ENCODE assay signal across 8 mouse cellular contexts in the genomic region with DNA sequence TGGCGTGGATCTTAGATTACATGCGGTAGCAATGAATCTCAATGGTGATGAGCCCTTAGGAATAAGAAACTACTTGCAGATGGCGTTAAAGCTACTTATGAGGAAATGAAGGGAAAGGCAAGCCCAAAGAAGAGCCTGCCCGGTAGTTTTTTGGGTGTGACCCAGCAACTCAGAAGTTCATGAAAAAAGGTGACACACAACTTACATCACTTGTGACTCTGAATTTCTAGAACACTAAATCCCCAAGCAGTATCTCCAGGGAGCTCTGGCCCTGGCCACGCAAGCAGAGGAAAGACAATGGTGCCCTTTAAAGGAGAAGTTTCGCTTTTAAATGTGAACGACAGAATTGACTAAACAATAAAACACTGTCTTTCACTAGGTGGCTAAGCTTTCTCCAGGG. TPM values are rescaled to one million over a fixed set of nuclear protein-coding genes. Genes with fewer than 3 reads are reported as not detected.
DNase-seq lines count a peak whose midpoint lies in the region; ATAC-seq and TF ChIP-seq lines count a peak whose summit lies in the region.

No protein-coding gene starts in this region.

- no peaks in the 10 kb centered on the region for H3K27me3 ChIP-seq in lung, embryonic 14.5 days (ENCODE audit: insufficient read depth, low read length)
- H3K27me3 ChIP-seq in embryonic facial prominence, embryonic 13.5 days: no peaks in the 10 kb centered on the region
- H3K27me3 ChIP-seq in intestine, embryonic 15.5 days (replicated peaks): no peaks in the 10 kb centered on the region
- no peaks in the 10 kb centered on the region for H3K27me3 ChIP-seq in neural tube, embryonic 13.5 days

- peak overlapping the region; percentile 85 for H3K4me3 ChIP-seq in lung, embryonic 14.5 days (ENCODE audit: low read depth, low read length)
- H3K4me3 ChIP-seq in embryonic facial prominence, embryonic 13.5 days: peak overlapping the region; percentile 82
- peak overlapping the region; percentile 72 for H3K4me3 ChIP-seq in intestine, embryonic 15.5 days (replicated peaks)
- peak overlapping the region; percentile 90 for H3K4me3 ChIP-seq in neural tube, embryonic 13.5 days

- peak overlapping the region; percentile 91 for H3K4me2 ChIP-seq in lung, embryonic 14.5 days
- H3K4me2 ChIP-seq in embryonic facial prominence, embryonic 13.5 days: peak overlapping the region; percentile 84
- peak overlapping the region; percentile 72 for H3K4me2 ChIP-seq in intestine, embryonic 15.5 days (replicated peaks)
- H3K4me2 ChIP-seq in neural tube, embryonic 13.5 days: peak overlapping the region; percentile 86

- H3K4me1 ChIP-seq in lung, embryonic 14.5 days (ENCODE audit: insufficient read depth): peaks cover 10% of the 10 kb centered on the region; the same call in 1 of the 2 replicates
- H3K4me1 ChIP-seq in embryonic facial prominence, embryonic 13.5 days: peaks cover 27% of the 10 kb centered on the region
- peaks cover 19% of the 10 kb centered on the region for H3K4me1 ChIP-seq in intestine, embryonic 15.5 days (replicated peaks)
- H3K4me1 ChIP-seq in neural tube, embryonic 13.5 days (replicated peaks): peaks cover 43% of the 10 kb centered on the region

- no peak for TF ChIP-seq CTCF in lung, embryonic 14.5 days (IDR thresholded peaks at IDR 0.05; ENCODE audit: low read depth)

- no peak for ATAC-seq in lung, embryonic 14.5 days (ENCODE audit: insufficient read depth)
- no peak for ATAC-seq in embryonic facial prominence, embryonic 13.5 days (ENCODE audit: insufficient number of reproducible peaks, insufficient read depth, low FRiP score, low TSS enrichment, low read depth)
- no peak for ATAC-seq in intestine, embryonic 15.5 days
- ATAC-seq in neural tube, embryonic 13.5 days (ENCODE audit: low read depth): no peak
- ATAC-seq in inflammation-experienced regulatory T-cells, adult 6 months: no peak

- H3K9me3 ChIP-seq in lung, embryonic 14.5 days (ENCODE audit: low read depth, low read length): no peaks in the 10 kb centered on the region
- H3K9me3 ChIP-seq in embryonic facial prominence, embryonic 13.5 days: no peaks in the 10 kb centered on the region
- H3K9me3 ChIP-seq in intestine, embryonic 15.5 days: no peaks in the 10 kb centered on the region
- H3K9me3 ChIP-seq in neural tube, embryonic 13.5 days: no peaks in the 10 kb centered on the region

- peak overlapping the region; percentile 86 for H3K27ac ChIP-seq in lung, embryonic 14.5 days (ENCODE audit: low read depth)
- peak overlapping the region; percentile 91 for H3K27ac ChIP-seq in embryonic facial prominence, embryonic 13.5 days
- peak overlapping the region; percentile 85 for H3K27ac ChIP-seq in intestine, embryonic 15.5 days
- H3K27ac ChIP-seq in neural tube, embryonic 13.5 days (replicated peaks): peak overlapping the region; percentile 90

- DNase-seq in lung, embryonic 14.5 days: no peak
- DNase-seq in lung, postnatal 36 days: no peak
- DNase-seq in cerebellum, postnatal 10 days: no peak
- DNase-seq in left cerebral cortex, adult 11 months (ENCODE audit: low spot score): no peak

- H3K36me3 ChIP-seq in lung, embryonic 14.5 days (ENCODE audit: insufficient read depth): peaks cover 62% of the 10 kb centered on the region
- H3K36me3 ChIP-seq in embryonic facial prominence, embryonic 13.5 days: peaks cover 59% of the 10 kb centered on the region
- peaks cover 33% of the 10 kb centered on the region for H3K36me3 ChIP-seq in intestine, embryonic 15.5 days
- peaks cover 59% of the 10 kb centered on the region for H3K36me3 ChIP-seq in neural tube, embryonic 13.5 days

- WGBS in lung, embryonic 14.5 days: 13% methylated on average over 7 of the region's 7 CpGs
- whole genome bisulfite sequencing in embryonic facial prominence, embryonic 13.5 days: 8% methylated on average over 7 of the region's 7 CpGs
- 10% methylated on average over 7 of the region's 7 CpGs for WGBS in intestine, embryonic 15.5 days
- WGBS in neural tube, embryonic 13.5 days: 10% methylated on average over 7 of the region's 7 CpGs

- peak overlapping the region; percentile 83 for H3K9ac ChIP-seq in lung, embryonic 14.5 days
- H3K9ac ChIP-seq in embryonic facial prominence, embryonic 13.5 days: peak overlapping the region; percentile 85
- peak overlapping the region; percentile 61 for H3K9ac ChIP-seq in intestine, embryonic 15.5 days
- peak overlapping the region; percentile 74 for H3K9ac ChIP-seq in neural tube, embryonic 13.5 days

RNA-seq across cellular contexts. Expression of a gene that starts 0.6 kb away (rescaled TPM):
- 12.5 and 15.5 TPM in 2 replicates for polyA plus RNA-seq in lung, embryonic 14.5 days (2014; fragmentation: Nextera tagmentation; extraction: Ambion mirVana)
- polyA plus RNA-seq in embryonic facial prominence, embryonic 13.5 days (2015; fragmentation: Nextera tagmentation; extraction: Ambion mirVana): 32.9 and 33.1 TPM in 2 replicates
- polyA plus RNA-seq in intestine, embryonic 15.5 days (2015; fragmentation: Nextera tagmentation; extraction: Ambion mirVana): 23.0 and 24.5 TPM in 2 replicates
- 27.6 and 29.0 TPM in 2 replicates for polyA plus RNA-seq in neural tube, embryonic 13.5 days (2015; fragmentation: Nextera tagmentation; extraction: Ambion mirVana)
- 10 to 100 TPM; 23.0 to 39.2 (median 33.5) TPM for polyA plus RNA-seq in inflammation-experienced regulatory T-cells, adult 6 months (2017; shearing (Covaris generic))

RNA-seq across cellular contexts. Expression of a gene that starts 7.2 kb away (rescaled TPM):
- 33.2 and 34.6 TPM in 2 replicates for polyA plus RNA-seq in lung, embryonic 14.5 days (2014; fragmentation: Nextera tagmentation; extraction: Ambion mirVana)
- polyA plus RNA-seq in embryonic facial prominence, embryonic 13.5 days (2015; fragmentation: Nextera tagmentation; extraction: Ambion mirVana): 55.1 and 60.5 TPM in 2 replicates
- polyA plus RNA-seq in intestine, embryonic 15.5 days (2015; fragmentation: Nextera tagmentation; extraction: Ambion mirVana): 39.0 and 40.6 TPM in 2 replicates
- polyA plus RNA-seq in neural tube, embryonic 13.5 days (2015; fragmentation: Nextera tagmentation; extraction: Ambion mirVana): 129 TPM in 2 replicates
- polyA plus RNA-seq in inflammation-experienced regulatory T-cells, adult 6 months (2017; shearing (Covaris generic)): 10 to 100 TPM; 10.2 to 16.7 (median 11.1) TPM

RNA-seq across cellular contexts. Expression of a gene that starts 7.3 kb away (rescaled TPM):
- polyA plus RNA-seq in lung, embryonic 14.5 days (2014; fragmentation: Nextera tagmentation; extraction: Ambion mirVana): 775 and 784 TPM in 2 replicates
- 596 and 711 TPM in 2 replicates for polyA plus RNA-seq in embryonic facial prominence, embryonic 13.5 days (2015; fragmentation: Nextera tagmentation; extraction: Ambion mirVana)
- 631 and 647 TPM in 2 replicates for polyA plus RNA-seq in intestine, embryonic 15.5 days (2015; fragmentation: Nextera tagmentation; extraction: Ambion mirVana)
- polyA plus RNA-seq in neural tube, embryonic 13.5 days (2015; fragmentation: Nextera tagmentation; extraction: Ambion mirVana): 457 and 479 TPM in 2 replicates
- polyA plus RNA-seq in inflammation-experienced regulatory T-cells, adult 6 months (2017; shearing (Covaris generic)): 1,000 to 10,000 TPM in 1 of 3 experiments, 100 to 1,000 TPM in 2; 540 to 1,152 (median 653) TPM

RNA-seq across cellular contexts. Expression of a gene that starts 12.9 kb away (rescaled TPM):
- 33.2 and 35.5 TPM in 2 replicates for polyA plus RNA-seq in lung, embryonic 14.5 days (2014; fragmentation: Nextera tagmentation; extraction: Ambion mirVana)
- polyA plus RNA-seq in embryonic facial prominence, embryonic 13.5 days (2015; fragmentation: Nextera tagmentation; extraction: Ambion mirVana): 49.0 and 49.1 TPM in 2 replicates
- 41.6 and 42.9 TPM in 2 replicates for polyA plus RNA-seq in intestine, embryonic 15.5 days (2015; fragmentation: Nextera tagmentation; extraction: Ambion mirVana)
- 55.8 and 64.2 TPM in 2 replicates for polyA plus RNA-seq in neural tube, embryonic 13.5 days (2015; fragmentation: Nextera tagmentation; extraction: Ambion mirVana)
- 10 to 100 TPM; 31.8 to 57.2 (median 52.2) TPM for polyA plus RNA-seq in inflammation-experienced regulatory T-cells, adult 6 months (2017; shearing (Covaris generic))

RNA-seq across cellular contexts. Expression of a gene that starts 13.0 kb away (rescaled TPM):
- 41.5 and 43.6 TPM in 2 replicates for polyA plus RNA-seq in lung, embryonic 14.5 days (2014; fragmentation: Nextera tagmentation; extraction: Ambion mirVana)
- polyA plus RNA-seq in embryonic facial prominence, embryonic 13.5 days (2015; fragmentation: Nextera tagmentation; extraction: Ambion mirVana): 54.1 and 63.3 TPM in 2 replicates
- 68.7 and 69.3 TPM in 2 replicates for polyA plus RNA-seq in intestine, embryonic 15.5 days (2015; fragmentation: Nextera tagmentation; extraction: Ambion mirVana)
- polyA plus RNA-seq in neural tube, embryonic 13.5 days (2015; fragmentation: Nextera tagmentation; extraction: Ambion mirVana): 78.8 and 86.4 TPM in 2 replicates
- polyA plus RNA-seq in inflammation-experienced regulatory T-cells, adult 6 months (2017; shearing (Covaris generic)): 100 to 1,000 TPM; 110 to 139 (median 122) TPM
